Mouse (Mus musculus) adrenal gland, adult 2 months (tissue): Measurements from ENCODE around the gene Flrt1. TPM values are rescaled to one million over a fixed set of nuclear protein-coding genes. Genes with fewer than 3 reads are reported as not detected.

Experiments
- polyA plus RNA-seq: library from polyadenylated mRNA; depleted of rRNA; stranded (reverse); fragments of >200 nt; gene quantifications from 2 replicates; pipeline ENCODE4 v1.2.3, GENCODE M21; 2012; rRNA removed
- total RNA-seq, 2 experiments: library from RNA; stranded (reverse); gene quantifications; 2 replicates each; pipeline ENCODE4 v1.2.3; 2021

The Flrt1 gene
- total and polyA plus RNA-seq, 3 experiments: 0.79 to 9.2 (median 2.1) TPM

Other genes starting within 250 kb of the Flrt1 start
- gene Ccdc88b, start 247.5 kb downstream of the Flrt1 start, total RNA-seq: 1 to 10 TPM; 1.9 to 2.1 TPM
- gene Ccdc88b, start 247.5 kb downstream of the Flrt1 start, polyA plus RNA-seq: 3.2 and 4.3 TPM in 2 replicates
- 100 to 1,000 TPM; 103 to 118 TPM for gene Trmt112, start 196.0 kb downstream of the Flrt1 start, total RNA-seq
- gene Trmt112, start 196.0 kb downstream of the Flrt1 start, polyA plus RNA-seq: 197 and 206 TPM in 2 replicates
- gene Prdx5, start 195.6 kb downstream of the Flrt1 start, total RNA-seq: 100 to 1,000 TPM; 297 to 298 TPM
- gene Prdx5, start 195.6 kb downstream of the Flrt1 start, polyA plus RNA-seq: 90.2 and 91.2 TPM in 2 replicates
- gene Esrra, start 183.9 kb downstream of the Flrt1 start, total RNA-seq: 10 to 100 TPM; 29.3 to 62.8 TPM
- 67.6 and 87.7 TPM in 2 replicates for gene Esrra, start 183.9 kb downstream of the Flrt1 start, polyA plus RNA-seq
- under 1 TPM in 1 of 2 experiments, not detected in 1; 0.58 TPM for gene Catsperz, start 180.3 kb downstream of the Flrt1 start, total RNA-seq
- gene Catsperz, start 180.3 kb downstream of the Flrt1 start, polyA plus RNA-seq: not detected in 2 replicates
- under 1 TPM in 1 of 2 experiments, not detected in 1; 0.31 TPM for gene Kcnk4, start 171.2 kb downstream of the Flrt1 start, total RNA-seq
- 0.06 TPM in 1 of 2 replicates, not detected in the other for gene Kcnk4, start 171.2 kb downstream of the Flrt1 start, polyA plus RNA-seq
- 10 to 100 TPM; 44.7 to 58.7 TPM for gene Bad, start 163.9 kb downstream of the Flrt1 start, total RNA-seq
- gene Bad, start 163.9 kb downstream of the Flrt1 start, polyA plus RNA-seq: 91.2 and 102 TPM in 2 replicates
- 10 to 100 TPM; 47.9 to 51.5 TPM for gene Gpr137, start 163.2 kb downstream of the Flrt1 start, total RNA-seq
- gene Gpr137, start 163.2 kb downstream of the Flrt1 start, polyA plus RNA-seq: 202 and 223 TPM in 2 replicates
- 100 to 1,000 TPM; 123 to 288 TPM for gene Ppp1r14b, start 130.8 kb downstream of the Flrt1 start, total RNA-seq
- 156 and 181 TPM in 2 replicates for gene Ppp1r14b, start 130.8 kb downstream of the Flrt1 start, polyA plus RNA-seq
- 10 to 100 TPM; 34.1 to 47.8 TPM for gene Plcb3, start 129.3 kb downstream of the Flrt1 start, total RNA-seq
- 69.1 and 87.1 TPM in 2 replicates for gene Plcb3, start 129.3 kb downstream of the Flrt1 start, polyA plus RNA-seq
- gene Fkbp2, start 125.2 kb downstream of the Flrt1 start, total RNA-seq: 100 to 1,000 TPM; 110 to 119 TPM
- 31.3 and 35.4 TPM in 2 replicates for gene Fkbp2, start 125.2 kb downstream of the Flrt1 start, polyA plus RNA-seq
- 100 to 1,000 TPM; 109 to 131 TPM for gene Vegfb, start 118.1 kb downstream of the Flrt1 start, total RNA-seq
- 149 and 263 TPM in 2 replicates for gene Vegfb, start 118.1 kb downstream of the Flrt1 start, polyA plus RNA-seq
- 10 to 100 TPM; 42.6 to 50.7 TPM for gene Dnajc4, start 113.2 kb downstream of the Flrt1 start, total RNA-seq
- 43.0 and 47.5 TPM in 2 replicates for gene Dnajc4, start 113.2 kb downstream of the Flrt1 start, polyA plus RNA-seq
- gene Nudt22, start 109.6 kb downstream of the Flrt1 start, total RNA-seq: 10 to 100 TPM; 28.3 to 40.7 TPM
- 122 and 130 TPM in 2 replicates for gene Nudt22, start 109.6 kb downstream of the Flrt1 start, polyA plus RNA-seq
- 10 to 100 TPM; 11.5 to 16.3 TPM for gene Trpt1, start 109.6 kb downstream of the Flrt1 start, total RNA-seq
- 18.1 and 20.3 TPM in 2 replicates for gene Trpt1, start 109.6 kb downstream of the Flrt1 start, polyA plus RNA-seq
- gene Fermt3, start 86.3 kb downstream of the Flrt1 start, total RNA-seq: 1 to 10 TPM; 6.7 to 7.1 TPM
- 10.4 and 10.8 TPM in 2 replicates for gene Fermt3, start 86.3 kb downstream of the Flrt1 start, polyA plus RNA-seq
- 100 to 1,000 TPM; 175 to 323 TPM for gene Stip1, start 65.8 kb downstream of the Flrt1 start, total RNA-seq
- 22.8 and 43.0 TPM in 2 replicates for gene Stip1, start 65.8 kb downstream of the Flrt1 start, polyA plus RNA-seq
- gene Macrod1, start 48.9 kb downstream of the Flrt1 start, total RNA-seq: 10 to 100 TPM; 56.4 to 65.1 TPM
- 134 and 138 TPM in 2 replicates for gene Macrod1, start 48.9 kb downstream of the Flrt1 start, polyA plus RNA-seq
- 100 to 1,000 TPM; 130 to 138 TPM for gene Otub1, start 100.6 kb upstream of the Flrt1 start, total RNA-seq
- gene Otub1, start 100.6 kb upstream of the Flrt1 start, polyA plus RNA-seq: 139 and 141 TPM in 2 replicates
- 1,000 to 10,000 TPM; 1,087 to 1,191 TPM for gene Cox8a, start 111.9 kb upstream of the Flrt1 start, total RNA-seq
- 2,774 and 3,841 TPM in 2 replicates for gene Cox8a, start 111.9 kb upstream of the Flrt1 start, polyA plus RNA-seq
- gene Naa40, start 135.5 kb upstream of the Flrt1 start, total RNA-seq: 10 to 100 TPM; 18.5 to 19.9 TPM
- gene Naa40, start 135.5 kb upstream of the Flrt1 start, polyA plus RNA-seq: 18.0 and 19.9 TPM in 2 replicates
- 1 to 10 TPM; 1.9 to 6.3 TPM for gene Rcor2, start 161.6 kb upstream of the Flrt1 start, total RNA-seq
- gene Rcor2, start 161.6 kb upstream of the Flrt1 start, polyA plus RNA-seq: 4.7 and 7.4 TPM in 2 replicates
- 10 to 100 TPM; 70.2 to 71.5 TPM for gene Mark2, start 236.1 kb upstream of the Flrt1 start, total RNA-seq
- 104 and 124 TPM in 2 replicates for gene Mark2, start 236.1 kb upstream of the Flrt1 start, polyA plus RNA-seq